Mouse (Mus musculus): ENCODE data around the gene Pcca.

- no peak for TF ChIP-seq CTCF (IDR thresholded peaks at IDR 0.05; ENCODE audit: borderline replicate concordance, control insufficient read depth, extremely low read depth, insufficient read depth, low read length, poor library complexity)
- no peak for TF ChIP-seq POLR2A (IDR thresholded peaks at IDR 0.05; ENCODE audit: control insufficient read depth, extremely low read depth, insufficient read depth, low read length, poor library complexity)
These were observed 222.5 kb downstream of the Pcca start for GRCm38 (mm10) chr14:122756671-122757070.

Data from thymus, adult 2 months (tissue).